Mouse (Mus musculus) embryonic facial prominence, embryonic 10.5 days (tissue): ENCODE measurements around the gene Gid8. TPM values are rescaled to one million over a fixed set of nuclear protein-coding genes. Genes with fewer than 3 reads are reported as not detected.

ENCODE experiments used
- polyA plus RNA-seq: library from polyadenylated mRNA; unstranded; fragments of >200 nt; fragmentation: Nextera tagmentation; extraction: Ambion mirVana; gene quantifications from 2 replicates; pipeline ENCODE4 v1.2.1, GENCODE M21; 2016

Gid8 gene
- polyA plus RNA-seq, 1 experiment from 2014 or later, result 51.7 TPM

Other genes with a start within 250 kb of the Gid8 start
- gene Ntsr1, start 210.1 kb upstream of the Gid8 start, polyA plus RNA-seq, result 0.16 and 0.35 TPM in 2 replicates
- 34.6 and 35.1 TPM in 2 replicates for gene Mrgbp, start 128.8 kb upstream of the Gid8 start, polyA plus RNA-seq
- gene Ogfr, start 120.9 kb upstream of the Gid8 start, polyA plus RNA-seq, result 104 and 107 TPM in 2 replicates
- 12.2 and 12.3 TPM in 2 replicates for gene Col9a3, start 112.3 kb upstream of the Gid8 start, polyA plus RNA-seq
- gene Tcfl5, start 67.4 kb upstream of the Gid8 start, polyA plus RNA-seq, result 0.11 and 0.18 TPM in 2 replicates
- gene Dido1, start 118 bp upstream of the Gid8 start, polyA plus RNA-seq, result 33.1 and 34.3 TPM in 2 replicates
- 0.38 and 0.66 TPM in 2 replicates for gene Slc17a9, start 15.1 kb downstream of the Gid8 start, polyA plus RNA-seq
- gene Bhlhe23, start 66.8 kb downstream of the Gid8 start, polyA plus RNA-seq, result 1.2 and 1.9 TPM in 2 replicates
- 72.3 and 73.3 TPM in 2 replicates for gene Ythdf1, start 210.8 kb downstream of the Gid8 start, polyA plus RNA-seq
- 0.31 and 0.34 TPM in 2 replicates for gene Birc7, start 218.9 kb downstream of the Gid8 start, polyA plus RNA-seq
- 22.2 and 26.6 TPM in 2 replicates for gene Nkain4, start 244.6 kb downstream of the Gid8 start, polyA plus RNA-seq